Mouse (Mus musculus) mouse embryonic stem cell (cell line): ENCODE results near the gene Ttf2.

Experiments
- in situ Hi-C, 2 experiments: fragments of 300-500 bp; cut with MboI; formaldehyde crosslinking; loops; 1 replicate in 1 of 2; 3 replicates in 1 of 2; pipeline ENCODE4 v1.14.3; 2019 to 2020; ENCODE audit warnings: low sequenced_read_pairs in 2 of 2, low pct_unique_long_range_greater_than_20kb in 1 of 2, mixed read lengths in 1 of 2; ENCODE audit not compliant: unreplicated experiment in 1 of 2

The Ttf2 gene

GRCm38 (mm10) chr3:100925176-100925575, 44.3 kb downstream of the Ttf2 start:
- in situ Hi-C loops = no loop called here

- in situ Hi-C loops = loop anchor here in 1 of 2 experiments (25.0 kb wide), 1 partner anchor 737 kb away; no protein-coding TSS in a partner anchor
Observed at GRCm38 (mm10) chr3:100924065-100924732, 45.3 kb downstream of the Ttf2 start.

GRCm38 (mm10) chr3:100922506-100923375, 46.7 kb downstream of the Ttf2 start:
- in situ Hi-C loops = loop anchor here in 1 of 2 experiments (25.0 kb wide), 1 partner anchor 735 kb away; no protein-coding TSS in a partner anchor

GRCm38 (mm10) chr3:100921825-100922505, 47.5 kb downstream of the Ttf2 start, which contains the start of gene Trim45:
Gene Trim45 (plus strand): TSS chr3:100922202.
- in situ Hi-C loops = loop anchor here in 1 of 2 experiments (25.0 kb wide), 1 partner anchor 735 kb away; no protein-coding TSS in a partner anchor

GRCm38 (mm10) chr3:100920611-100921140, 48.8 kb downstream of the Ttf2 start:
- in situ Hi-C loops = loop anchor here in 1 of 2 experiments (25.0 kb wide), 1 partner anchor 733 kb away; no protein-coding TSS in a partner anchor

GRCm38 (mm10) chr3:100916844-100917243, 52.6 kb downstream of the Ttf2 start:
- in situ Hi-C loops = loop anchor here in 1 of 2 experiments (25.0 kb wide), 1 partner anchor 730 kb away; no protein-coding TSS in a partner anchor

- in situ Hi-C loops = loop anchor here in 1 of 2 experiments (25.0 kb wide), 1 partner anchor 724 kb away; no protein-coding TSS in a partner anchor
Observed at GRCm38 (mm10) chr3:100911498-100912213, 57.8 kb downstream of the Ttf2 start.

- in situ Hi-C loops = loop anchor here in 1 of 2 experiments (25.0 kb wide), 1 partner anchor 724 kb away; no protein-coding TSS in a partner anchor
Observed at GRCm38 (mm10) chr3:100911026-100911425, 58.4 kb downstream of the Ttf2 start.

- in situ Hi-C loops = loop anchor here in 1 of 2 experiments (25.0 kb wide), 1 partner anchor 723 kb away; no protein-coding TSS in a partner anchor
Observed at GRCm38 (mm10) chr3:100910621-100911020, 58.8 kb downstream of the Ttf2 start.

GRCm38 (mm10) chr3:100908594-100908993, 60.9 kb downstream of the Ttf2 start:
- in situ Hi-C loops = loop anchor here in 1 of 2 experiments (25.0 kb wide), 1 partner anchor 721 kb away; no protein-coding TSS in a partner anchor

- in situ Hi-C loops = loop anchor here in 1 of 2 experiments (25.0 kb wide), 1 partner anchor 720 kb away; no protein-coding TSS in a partner anchor
Observed at GRCm38 (mm10) chr3:100906916-100907315, 62.5 kb downstream of the Ttf2 start.

GRCm38 (mm10) chr3:100906128-100906527, 63.3 kb downstream of the Ttf2 start:
- in situ Hi-C loops = loop anchor here in 1 of 2 experiments (25.0 kb wide), 1 partner anchor 719 kb away; no protein-coding TSS in a partner anchor

- in situ Hi-C loops = no loop called here
Observed at GRCm38 (mm10) chr3:100895500-100895899, 74.0 kb downstream of the Ttf2 start.

GRCm38 (mm10) chr3:100892383-100893335, 76.8 kb downstream of the Ttf2 start:
- in situ Hi-C loops = no loop called here

GRCm38 (mm10) chr3:100890406-100890805, 79.1 kb downstream of the Ttf2 start:
- in situ Hi-C loops = no loop called here

- in situ Hi-C loops = no loop called here
Observed at GRCm38 (mm10) chr3:100889234-100889633, 80.2 kb downstream of the Ttf2 start.
